Mouse (Mus musculus): ENCODE measurements around the gene Ucma. TPM values are rescaled to one million over a fixed set of nuclear protein-coding genes. Genes with fewer than 3 reads are reported as not detected.
"Not testable (repeated sequence)": the region's sequence is repeated elsewhere in the genome, so short reads cannot be mapped to it uniquely, and the experiment has no call there.

Gene Ucma
- 0.29 and 0.49 TPM in 2 replicates for polyA plus RNA-seq (2015; fragmentation: Nextera tagmentation; extraction: Ambion mirVana)

DNA sequence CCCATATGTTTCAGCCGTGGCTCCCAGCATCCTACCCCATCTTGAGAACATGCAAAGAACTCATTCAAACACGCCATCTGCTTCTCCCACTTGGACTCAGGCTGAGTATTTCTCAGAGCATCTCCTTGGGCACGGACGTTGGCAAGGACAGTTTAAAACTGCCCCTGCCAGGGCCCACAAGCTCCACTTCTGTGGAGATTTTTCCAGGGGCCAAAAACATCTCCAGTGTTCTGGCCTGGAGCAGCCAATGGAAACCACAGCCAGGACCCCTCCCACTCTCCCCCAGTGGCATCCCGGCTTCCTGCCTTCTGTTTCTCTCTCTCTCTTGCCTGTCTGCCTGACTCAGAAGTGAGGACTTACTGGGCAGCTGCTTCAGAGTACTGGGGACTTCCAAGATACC, at the start of gene Ucma:
TSS of gene Ucma (plus strand) at position 316 of the 400 bp plus-strand sequence.
- 59% methylated on average over 5 of the region's 5 CpGs for WGBS
- no peak for ATAC-seq (replicated peaks; ENCODE audit: extremely low read depth, insufficient read depth, low FRiP score)
- Histone ChIP-seq H3K27me3 (ENCODE audit: control insufficient read depth, insufficient read depth, low read length) (no peaks in the 10 kb centered on the region), H3K9ac (ENCODE audit: low read length) (no peak within 1 kb of the TSS), H3K4me2 (ENCODE audit: low read depth, low read length) (no peak within 1 kb of the TSS), H3K4me3 (ENCODE audit: low read length) (no peak within 1 kb of the TSS), H3K27ac (ENCODE audit: low read length) (no peak within 1 kb of the TSS), H3K36me3 (ENCODE audit: control insufficient read depth, insufficient read depth) (no peaks in the 10 kb centered on the region), H3K9me3 (replicated peaks; ENCODE audit: control insufficient read depth, low read length) (no peaks in the 10 kb centered on the region), H3K4me1 (ENCODE audit: control insufficient read depth, insufficient read depth, low read length) (peaks cover 4% of the 10 kb centered on the region; the same call in 1 of the 2 replicates)

DNA sequence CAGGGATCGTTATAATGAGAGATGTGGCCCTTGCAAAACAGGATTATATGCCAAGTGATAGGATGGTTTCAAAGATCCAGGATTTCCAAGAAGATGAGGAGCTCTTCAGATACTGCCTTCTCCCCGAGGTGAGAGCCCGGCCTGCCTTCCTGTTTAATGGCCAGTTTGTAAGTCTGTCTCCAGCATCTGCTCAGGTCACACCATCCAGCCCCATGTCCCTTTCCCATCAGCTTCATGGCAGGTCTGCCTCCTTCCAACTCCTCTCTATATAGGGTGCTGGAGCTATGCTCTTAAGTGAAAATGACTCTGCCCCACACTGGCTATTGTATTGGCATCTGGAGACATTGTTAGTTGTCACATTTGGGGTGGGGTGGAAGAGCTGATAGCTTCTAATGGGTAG, 48.5 kb upstream of the Ucma start:
- Histone ChIP-seq H3K27me3 (ENCODE audit: control insufficient read depth, insufficient read depth, low read length) (no peaks in the 10 kb centered on the region), H3K4me2 (ENCODE audit: low read depth, low read length) (no peak overlapping the region), H3K9me3 (replicated peaks; ENCODE audit: control insufficient read depth, low read length) (0 out of 2 replicates have a peak, but pooled peaks cover 3% of the 10 kb centered on the region), H3K27ac (ENCODE audit: low read length) (no peak overlapping the region), H3K4me1 (ENCODE audit: control insufficient read depth, insufficient read depth, low read length) (no peaks in the 10 kb centered on the region), H3K4me3 (ENCODE audit: low read length) (no peak overlapping the region), H3K36me3 (ENCODE audit: control insufficient read depth, insufficient read depth) (peaks cover 49% of the 10 kb centered on the region), H3K9ac (ENCODE audit: low read length) (no peak overlapping the region)
- WGBS = 80% methylated on average over 3 of the region's 3 CpGs
- no peak for ATAC-seq (replicated peaks; ENCODE audit: extremely low read depth, insufficient read depth, low FRiP score)

DNA sequence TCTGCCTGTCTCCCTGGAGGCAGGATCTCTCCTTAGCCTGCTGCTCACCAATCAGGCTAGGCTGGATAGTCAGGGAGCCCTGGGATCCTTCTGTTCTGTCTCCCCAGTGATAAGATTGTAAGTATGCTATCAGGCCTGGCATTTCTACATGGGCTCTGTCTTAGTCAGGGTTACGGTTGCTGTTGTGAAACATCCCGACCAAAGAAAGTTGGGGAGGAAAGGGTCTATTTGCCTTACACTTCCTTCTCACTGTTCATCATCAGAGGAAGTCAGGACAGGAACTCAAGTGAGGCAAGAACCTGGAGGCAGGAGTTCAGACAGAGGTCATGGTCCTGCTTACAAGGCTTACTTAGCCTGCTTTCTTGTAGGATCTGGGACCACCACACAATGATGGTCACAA, 46.7 kb upstream of the Ucma start:
- Histone ChIP-seq H3K4me2 (ENCODE audit: low read depth, low read length) (no peak overlapping the region), H3K9ac (ENCODE audit: low read length) (no peak overlapping the region), H3K36me3 (ENCODE audit: control insufficient read depth, insufficient read depth) (peaks cover 46% of the 10 kb centered on the region), H3K4me3 (ENCODE audit: low read length) (no peak overlapping the region), H3K4me1 (ENCODE audit: control insufficient read depth, insufficient read depth, low read length) (no peaks in the 10 kb centered on the region), H3K27ac (ENCODE audit: low read length) (no peak overlapping the region), H3K27me3 (ENCODE audit: control insufficient read depth, insufficient read depth, low read length) (no peaks in the 10 kb centered on the region), H3K9me3 (replicated peaks; ENCODE audit: control insufficient read depth, low read length) (0 out of 2 replicates have a peak, but pooled peaks cover 3% of the 10 kb centered on the region)
- no peak for ATAC-seq (replicated peaks; ENCODE audit: extremely low read depth, insufficient read depth, low FRiP score)
- 60% methylated on average over 2 of the region's 2 CpGs for WGBS

DNA sequence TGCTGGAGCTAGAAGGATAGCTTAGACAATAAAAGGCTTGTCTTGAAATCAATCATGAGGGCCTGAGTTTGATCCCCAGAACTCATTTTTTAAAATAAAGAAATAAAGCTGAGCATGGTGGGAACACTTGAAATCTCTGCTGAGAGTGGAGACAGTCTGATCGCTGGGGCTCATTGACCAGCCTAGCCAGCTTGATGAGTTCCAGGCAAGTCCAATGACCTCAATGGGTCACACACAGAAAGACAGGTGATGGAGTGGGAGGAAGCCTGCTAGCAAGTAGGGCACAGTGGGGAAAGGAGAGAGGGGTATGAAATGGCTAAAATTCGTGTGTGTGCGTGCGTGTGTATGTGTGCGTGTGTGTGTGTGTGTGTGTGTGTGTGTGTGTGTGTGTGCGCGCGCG, 41.4 kb upstream of the Ucma start:
- Histone ChIP-seq H3K4me2 (ENCODE audit: low read depth, low read length) (no peak overlapping the region), H3K4me1 (ENCODE audit: control insufficient read depth, insufficient read depth, low read length) (no peaks in the 10 kb centered on the region), H3K27ac (ENCODE audit: low read length) (no peak overlapping the region), H3K9ac (ENCODE audit: low read length) (no peak overlapping the region), H3K4me3 (ENCODE audit: low read length) (no peak overlapping the region), H3K27me3 (ENCODE audit: control insufficient read depth, insufficient read depth, low read length) (no peaks in the 10 kb centered on the region), H3K36me3 (ENCODE audit: control insufficient read depth, insufficient read depth) (peaks cover 51% of the 10 kb centered on the region), H3K9me3 (replicated peaks; ENCODE audit: control insufficient read depth, low read length) (peaks cover 5% of the 10 kb centered on the region)
- ATAC-seq (replicated peaks; ENCODE audit: extremely low read depth, insufficient read depth, low FRiP score) = no peak
- 90% methylated on average over 9 of the region's 9 CpGs for WGBS

DNA sequence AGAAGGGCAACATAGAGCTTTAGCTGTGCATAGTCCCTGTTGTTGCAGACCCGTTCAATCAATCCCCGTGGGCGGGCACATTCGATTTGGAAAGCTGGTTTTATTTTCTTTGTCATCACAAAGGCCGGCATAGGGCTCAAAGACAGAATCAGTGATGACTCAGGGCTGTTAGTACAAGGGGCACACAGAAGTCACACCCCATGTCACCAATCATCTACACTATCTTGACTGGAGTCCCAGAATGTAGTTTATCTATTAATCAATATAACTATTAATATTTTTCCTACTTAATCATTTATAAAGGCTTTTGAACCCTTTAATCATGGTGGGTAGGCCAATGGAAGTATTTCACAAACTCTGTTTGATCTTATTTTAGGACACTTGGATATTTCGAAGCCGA, 38.0 kb upstream of the Ucma start:
- 91% methylated on average over 7 of the region's 7 CpGs for WGBS
- Histone ChIP-seq H3K4me2 (ENCODE audit: low read depth, low read length) (no peak overlapping the region), H3K4me3 (ENCODE audit: low read length) (no peak overlapping the region), H3K9ac (ENCODE audit: low read length) (no peak overlapping the region), H3K36me3 (ENCODE audit: control insufficient read depth, insufficient read depth) (peaks cover 39% of the 10 kb centered on the region), H3K27me3 (ENCODE audit: control insufficient read depth, insufficient read depth, low read length) (no peaks in the 10 kb centered on the region), H3K9me3 (replicated peaks; ENCODE audit: control insufficient read depth, low read length) (peaks cover 5% of the 10 kb centered on the region), H3K27ac (ENCODE audit: low read length) (no peak overlapping the region), H3K4me1 (ENCODE audit: control insufficient read depth, insufficient read depth, low read length) (no peaks in the 10 kb centered on the region)
- no peak for ATAC-seq (replicated peaks; ENCODE audit: extremely low read depth, insufficient read depth, low FRiP score)

DNA sequence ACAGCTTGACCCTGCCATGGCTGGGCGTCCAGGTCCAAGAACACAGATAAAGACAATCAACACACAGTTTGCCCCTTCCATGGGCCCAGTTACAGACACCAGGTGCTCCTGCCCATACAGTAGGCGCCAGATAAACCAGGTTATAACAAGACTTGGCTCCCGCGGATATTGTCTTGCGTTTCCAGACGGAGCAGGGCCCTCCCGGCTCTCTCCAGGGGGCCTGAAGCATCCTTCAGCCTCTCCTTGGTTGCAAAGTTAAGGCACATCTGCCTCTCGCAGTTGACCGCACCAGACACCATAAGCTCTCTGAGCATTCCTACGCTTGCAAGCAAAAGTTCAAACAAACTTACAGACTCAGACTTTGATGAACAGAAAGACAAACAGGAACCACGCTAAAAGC, 35.1 kb upstream of the Ucma start:
- Histone ChIP-seq H3K4me1 (ENCODE audit: control insufficient read depth, insufficient read depth, low read length) (no peaks in the 10 kb centered on the region), H3K4me3 (ENCODE audit: low read length) (no peak overlapping the region), H3K27ac (ENCODE audit: low read length) (no peak overlapping the region), H3K36me3 (ENCODE audit: control insufficient read depth, insufficient read depth) (peaks cover 37% of the 10 kb centered on the region), H3K9ac (ENCODE audit: low read length) (no peak overlapping the region), H3K9me3 (replicated peaks; ENCODE audit: control insufficient read depth, low read length) (peaks cover 11% of the 10 kb centered on the region), H3K4me2 (ENCODE audit: low read depth, low read length) (no peak overlapping the region), H3K27me3 (ENCODE audit: control insufficient read depth, insufficient read depth, low read length) (no peaks in the 10 kb centered on the region)
- WGBS = 87% methylated on average over 11 of the region's 11 CpGs
- no peak for ATAC-seq (replicated peaks; ENCODE audit: extremely low read depth, insufficient read depth, low FRiP score)

DNA sequence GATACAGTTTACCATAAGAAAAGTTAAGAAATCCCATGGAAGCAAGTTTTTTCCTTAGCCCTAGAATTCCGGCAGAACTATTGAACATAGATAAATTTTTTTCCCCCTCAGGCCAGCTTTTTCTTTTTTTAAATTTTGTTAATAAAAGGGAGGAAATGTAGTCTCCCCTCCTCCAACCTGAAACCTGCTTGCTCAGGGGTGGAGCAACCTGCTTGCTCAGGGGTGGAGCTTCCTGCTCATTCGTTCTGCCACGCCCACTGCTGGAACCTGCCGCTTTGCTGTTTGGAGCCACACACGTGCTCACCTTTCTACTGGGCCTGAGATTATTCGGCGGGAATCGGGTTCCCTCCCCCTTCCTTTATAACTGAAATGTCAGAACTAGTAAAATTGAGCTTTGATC, 26.2 kb upstream of the Ucma start:
- not testable (repeated sequence) for H3K36me3 ChIP-seq (ENCODE audit: control insufficient read depth, insufficient read depth); H3K9me3 ChIP-seq (replicated peaks; ENCODE audit: control insufficient read depth, low read length); H3K27ac ChIP-seq (ENCODE audit: low read length); H3K27me3 ChIP-seq (ENCODE audit: control insufficient read depth, insufficient read depth, low read length); H3K4me1 ChIP-seq (ENCODE audit: control insufficient read depth, insufficient read depth, low read length); H3K4me2 ChIP-seq (ENCODE audit: low read depth, low read length); H3K4me3 ChIP-seq (ENCODE audit: low read length); ATAC-seq (replicated peaks; ENCODE audit: extremely low read depth, insufficient read depth, low FRiP score); H3K9ac ChIP-seq (ENCODE audit: low read length)
- 79% methylated on average over 8 of the region's 8 CpGs for WGBS

DNA sequence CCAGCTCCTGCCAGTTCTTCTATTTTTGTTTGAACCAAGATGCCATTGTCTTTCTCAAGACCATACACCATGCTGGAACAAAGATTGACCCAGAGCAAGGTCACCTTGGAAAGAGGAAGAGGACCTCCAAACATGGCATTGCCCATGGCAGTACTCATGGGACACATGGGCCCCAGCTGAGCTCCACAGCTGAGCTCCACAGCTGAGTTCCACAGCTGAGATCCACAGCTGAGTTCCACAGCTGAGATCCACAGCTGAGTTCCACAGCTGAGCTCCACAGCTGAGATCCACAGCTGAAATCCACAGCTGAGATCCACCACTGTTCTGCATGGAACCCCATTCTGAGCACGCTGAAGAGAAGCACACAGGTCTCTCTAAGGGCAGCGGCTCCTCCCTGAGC, 24.9 kb upstream of the Ucma start:
- 92% methylated on average over 2 of the region's 2 CpGs for WGBS
- Histone ChIP-seq H3K27me3 (ENCODE audit: control insufficient read depth, insufficient read depth, low read length) (no peaks in the 10 kb centered on the region), H3K9me3 (replicated peaks; ENCODE audit: control insufficient read depth, low read length) (no peaks in the 10 kb centered on the region), H3K4me3 (ENCODE audit: low read length) (no peak overlapping the region), H3K4me2 (ENCODE audit: low read depth, low read length) (no peak overlapping the region), H3K4me1 (ENCODE audit: control insufficient read depth, insufficient read depth, low read length) (no peaks in the 10 kb centered on the region), H3K36me3 (ENCODE audit: control insufficient read depth, insufficient read depth) (no peaks in the 10 kb centered on the region), H3K9ac (ENCODE audit: low read length) (no peak overlapping the region), H3K27ac (ENCODE audit: low read length) (no peak overlapping the region)
- ATAC-seq (replicated peaks; ENCODE audit: extremely low read depth, insufficient read depth, low FRiP score) = no peak

DNA sequence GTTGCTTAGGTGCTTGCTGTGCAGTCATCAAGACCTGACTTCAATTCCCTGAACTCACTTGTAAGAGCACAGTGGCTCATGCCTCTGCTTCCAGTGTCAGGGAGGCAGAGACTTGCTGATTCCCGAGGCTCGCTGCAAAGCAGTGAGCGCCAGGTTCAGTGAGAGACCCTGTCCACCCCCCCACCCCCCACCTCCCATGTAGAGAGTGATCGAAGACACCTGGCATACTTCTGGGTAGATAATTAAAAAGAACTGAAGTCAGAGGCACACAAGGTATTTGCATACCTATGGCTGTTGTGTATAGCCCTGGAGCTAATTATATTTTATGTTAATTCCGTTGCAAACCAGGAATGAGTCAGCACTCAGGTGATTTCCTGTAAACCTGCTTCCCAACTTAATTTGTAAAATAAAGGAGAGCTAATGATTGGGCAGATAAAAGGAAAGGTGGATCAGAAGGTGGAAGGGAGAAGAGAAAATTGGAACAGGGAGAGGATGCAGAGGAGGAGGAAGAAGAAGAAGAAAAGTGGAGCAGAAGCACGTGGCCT, 21.6 kb upstream of the Ucma start:
- H3K27ac ChIP-seq (ENCODE audit: low read length) = no peak overlapping the region
- no peak for ATAC-seq (replicated peaks; ENCODE audit: extremely low read depth, insufficient read depth, low FRiP score)
- 78% methylated on average over 6 of the region's 6 CpGs for WGBS

More for the DNA sequence above, 21.6 kb upstream of the Ucma start:
- no peaks in the 10 kb centered on the region for H3K4me1 ChIP-seq (ENCODE audit: control insufficient read depth, insufficient read depth, low read length)
- no peaks in the 10 kb centered on the region for H3K27me3 ChIP-seq (ENCODE audit: control insufficient read depth, insufficient read depth, low read length)
- H3K4me3 ChIP-seq (ENCODE audit: low read length) = no peak overlapping the region
- no peak overlapping the region for H3K9ac ChIP-seq (ENCODE audit: low read length)
- no peaks in the 10 kb centered on the region for H3K9me3 ChIP-seq (replicated peaks; ENCODE audit: control insufficient read depth, low read length)
- H3K36me3 ChIP-seq (ENCODE audit: control insufficient read depth, insufficient read depth) = no peaks in the 10 kb centered on the region
- no peak overlapping the region for H3K4me2 ChIP-seq (ENCODE audit: low read depth, low read length)

Data from heart, embryonic 16.5 days (tissue).